Mouse (Mus musculus) kidney, adult 2 months (tissue): ENCODE results near the gene Slc35d1.

Experiments
- CTCF ChIP-seq: fragments of 200-500 bp; conservative IDR thresholded peaks from 2 replicates; pipeline ENCODE4 v1.5.1; 2011; ENCODE audit warnings: low read depth, mild to moderate bottlenecking, control low read depth, low read length, moderate library complexity, mixed read lengths; ENCODE audit not compliant: insufficient read depth, insufficient read length
- POLR2A ChIP-seq: fragments of 200-500 bp; IDR thresholded peaks from one replicate; pipeline ENCODE4 v1.6.1; 2011; ENCODE audit warnings: low read depth, low read length, control low read depth

GRCm38 (mm10) chr4:103263812-103264396, 48.9 kb upstream of the Slc35d1 start:
- no peak for TF ChIP-seq CTCF
- TF ChIP-seq POLR2A, result no peak
